Mouse (Mus musculus) gastrocnemius, postnatal 36 days (tissue): ENCODE data around the gene Nyap2. TPM values are rescaled to one million over a fixed set of nuclear protein-coding genes. Genes with fewer than 3 reads are reported as not detected.

Source experiments
- DNase-seq, 2 experiments: peaks; one replicate each; pipeline ENCODE4 v3.0.0; 2022
- intact Hi-C: fragments of 180-260 bp; cut with DNase I; formaldehyde crosslinking; loops from one replicate; pipeline ENCODE4 v1.15.1; 2025
- long read RNA-seq, 2 experiments: library from polyadenylated mRNA; stranded (forward); transcript quantifications; one replicate each; pipeline ENCODE4 v2.0.0; 2021
- total RNA-seq, 2 experiments: library from RNA; stranded (reverse); gene quantifications; 2 replicates each; pipeline ENCODE4 v1.2.3; 2021

Gene Nyap2
- total RNA-seq = not detected
- long read RNA-seq, experiment 1 = 0 reads
- long read RNA-seq, experiment 2 = 0 reads

DNA sequence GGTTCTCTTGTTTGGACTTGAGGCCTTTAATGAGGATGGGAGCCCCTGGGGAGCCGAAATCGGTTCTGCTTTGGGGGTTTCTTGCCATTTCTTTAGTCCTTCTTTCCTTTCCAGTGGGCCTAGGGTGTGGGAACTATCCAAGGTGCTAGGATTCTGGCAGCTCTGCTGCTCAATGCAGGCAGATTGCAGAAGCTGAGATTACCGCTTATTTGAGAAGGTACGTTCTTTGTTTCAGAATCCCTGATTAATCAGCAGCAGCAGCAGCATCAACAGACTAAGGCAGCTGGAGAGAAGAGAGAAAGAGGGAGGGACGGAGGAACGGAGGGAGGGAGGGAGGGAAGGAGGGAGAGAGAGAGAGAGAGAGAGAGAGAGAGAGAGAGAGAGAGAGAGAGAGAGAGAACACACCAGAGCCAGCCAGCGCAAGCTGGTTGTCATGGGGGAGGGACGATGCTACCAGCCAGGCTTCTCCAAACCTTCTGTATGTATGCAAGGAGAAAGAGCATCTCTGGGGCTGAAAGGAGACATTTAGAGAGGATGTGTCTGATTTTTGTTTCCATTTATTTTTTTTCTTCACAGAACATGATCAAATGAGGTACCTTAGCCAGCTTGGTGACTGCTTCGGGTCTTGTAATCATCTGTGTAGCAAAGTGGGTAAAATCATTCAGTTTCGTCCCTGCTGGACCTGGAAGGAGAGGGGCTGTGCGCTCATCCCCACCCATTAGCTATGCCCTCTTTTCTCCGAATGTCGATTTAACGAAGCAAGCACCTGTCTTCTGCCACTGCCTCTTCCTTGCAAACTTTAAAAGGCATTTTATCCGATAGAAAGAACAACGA lies at the start of gene Nyap2:
Gene Nyap2 (plus strand): TSS at position 120 of the 834 bp plus-strand sequence.
- intact Hi-C loops = no loop called here
- no peak for DNase-seq

DNA sequence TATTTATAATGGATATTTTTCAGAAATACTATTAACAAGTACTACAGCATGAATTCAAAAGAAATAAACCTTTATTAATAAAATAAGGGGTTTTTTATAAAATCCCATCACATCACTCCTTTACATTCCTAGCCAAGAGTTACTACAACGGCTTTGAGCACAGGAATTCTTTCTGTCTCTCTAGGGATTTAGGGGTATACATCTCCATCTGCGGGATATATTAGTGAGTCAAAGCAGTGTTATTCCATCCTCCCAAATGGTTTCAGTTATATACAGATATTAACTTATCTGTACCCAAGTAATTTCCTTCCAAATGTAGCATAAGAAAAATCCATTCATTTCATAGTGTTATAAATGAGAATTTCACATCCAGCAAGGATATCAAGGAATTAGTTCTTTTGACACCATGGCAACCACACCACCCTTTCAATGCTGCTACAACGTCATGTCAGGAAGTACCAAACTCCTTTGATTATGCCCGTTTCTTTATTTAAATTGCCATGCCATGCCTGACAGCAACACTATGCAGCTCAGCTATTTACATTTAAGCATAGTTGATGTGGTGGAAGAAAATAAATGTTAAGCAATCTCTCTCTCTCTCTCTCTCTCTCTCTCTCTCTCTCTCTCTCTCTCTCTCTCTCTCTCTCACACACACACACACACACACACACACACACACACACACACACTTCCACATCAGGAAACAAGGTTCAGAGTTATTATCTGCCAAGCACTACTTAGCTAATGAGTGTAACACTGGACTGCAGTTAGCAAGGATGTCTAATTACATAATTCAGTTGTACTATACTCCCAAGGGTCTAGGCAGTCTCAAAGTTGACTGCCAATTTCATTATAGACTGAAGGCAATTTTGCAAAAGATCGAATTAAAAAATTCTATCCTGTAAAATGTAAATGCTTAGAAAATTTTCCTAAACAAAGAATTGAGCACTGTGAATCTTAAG lies 33.6 kb upstream of the Nyap2 start:
- intact Hi-C loops = no loop called here
- DNase-seq = no peak

GRCm38 (mm10) chr1:81058340-81058739 lies 18.4 kb upstream of the Nyap2 start:
- no peak for DNase-seq
- intact Hi-C loops = no loop called here

DNA sequence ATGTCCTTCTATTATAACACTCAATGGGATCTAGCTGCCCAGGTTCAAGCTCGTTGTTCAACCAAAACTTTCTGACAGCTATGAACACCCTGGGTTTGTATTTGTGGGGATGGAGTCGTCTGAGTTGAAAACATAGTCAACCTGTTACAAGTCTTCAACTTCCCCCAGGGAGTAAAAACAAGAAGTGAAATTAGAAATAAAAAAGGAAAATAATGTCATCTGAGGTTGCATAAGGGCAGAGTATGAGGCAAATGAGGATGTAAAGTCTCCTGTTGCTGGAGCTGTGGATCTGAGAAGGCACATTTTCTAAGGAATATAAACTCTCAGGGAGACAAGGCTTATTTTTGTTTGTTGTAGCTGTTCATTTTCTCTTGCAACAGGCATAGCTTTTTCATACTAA lies 17.9 kb upstream of the Nyap2 start:
- DNase-seq = no peak
- intact Hi-C loops = no loop called here

- intact Hi-C loops = no loop called here
- DNase-seq = no peak
Measured at GRCm38 (mm10) chr1:81062811-81063210, 13.9 kb upstream of the Nyap2 start.

DNA sequence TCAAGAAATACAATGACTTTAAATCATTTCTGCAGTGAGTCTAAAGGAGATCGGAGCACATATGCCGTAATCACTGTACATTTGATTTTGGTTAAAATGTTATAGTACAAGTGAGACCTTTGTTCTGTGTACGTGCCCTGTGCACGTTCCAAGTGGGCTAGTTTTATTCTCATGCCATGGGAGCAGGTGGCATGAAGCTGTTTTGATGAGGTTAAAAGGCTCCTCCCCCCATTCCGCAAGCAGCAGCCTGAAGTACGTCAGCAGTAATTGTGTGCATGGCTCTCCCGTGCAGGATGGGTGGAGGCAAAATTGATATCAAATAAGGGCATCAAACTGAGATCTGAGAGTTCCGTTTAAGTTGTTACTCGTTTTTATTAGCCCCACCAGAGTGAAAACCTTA lies 491 bp upstream of the Nyap2 start:
- intact Hi-C loops = no loop called here
- no peak for DNase-seq

GRCm38 (mm10) chr1:81077665-81078314 lies 1.0 kb downstream of the Nyap2 start:
- DNase-seq = no peak
- intact Hi-C loops = no loop called here

- intact Hi-C loops = no loop called here
Measured at GRCm38 (mm10) chr1:81087485-81087884, 10.7 kb downstream of the Nyap2 start.

DNA sequence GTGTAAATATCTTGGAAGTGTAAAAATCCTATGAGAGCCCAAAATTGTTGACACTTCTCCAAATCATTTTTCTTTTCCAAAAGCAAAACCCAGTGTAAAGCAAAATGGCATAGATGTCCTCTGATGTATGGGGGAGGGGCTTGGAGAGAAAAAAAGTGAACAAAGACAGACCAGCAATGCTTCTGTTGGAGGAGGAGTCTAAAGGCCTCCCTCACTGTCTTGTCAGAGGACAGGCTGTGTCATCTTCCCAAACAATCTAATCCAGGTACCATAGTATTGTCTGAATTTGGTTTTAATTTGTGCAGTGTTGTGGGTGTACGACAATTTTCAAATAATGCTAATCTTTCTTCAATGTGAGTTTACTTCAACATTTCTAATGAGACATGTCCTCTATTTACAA lies 13.7 kb downstream of the Nyap2 start:
- intact Hi-C loops = no loop called here
- DNase-seq = no peak

More at GRCm38 (mm10) chr1:81087485-81087884, 10.7 kb downstream of the Nyap2 start:
- DNase-seq = no peak

GRCm38 (mm10) chr1:81090979-81091378 lies 14.2 kb downstream of the Nyap2 start:
- no peak for DNase-seq

GRCm38 (mm10) chr1:81092056-81092455 lies 15.3 kb downstream of the Nyap2 start:
- DNase-seq = no peak
- intact Hi-C loops = no loop called here

More at GRCm38 (mm10) chr1:81090979-81091378, 14.2 kb downstream of the Nyap2 start:
- intact Hi-C loops = no loop called here

DNA sequence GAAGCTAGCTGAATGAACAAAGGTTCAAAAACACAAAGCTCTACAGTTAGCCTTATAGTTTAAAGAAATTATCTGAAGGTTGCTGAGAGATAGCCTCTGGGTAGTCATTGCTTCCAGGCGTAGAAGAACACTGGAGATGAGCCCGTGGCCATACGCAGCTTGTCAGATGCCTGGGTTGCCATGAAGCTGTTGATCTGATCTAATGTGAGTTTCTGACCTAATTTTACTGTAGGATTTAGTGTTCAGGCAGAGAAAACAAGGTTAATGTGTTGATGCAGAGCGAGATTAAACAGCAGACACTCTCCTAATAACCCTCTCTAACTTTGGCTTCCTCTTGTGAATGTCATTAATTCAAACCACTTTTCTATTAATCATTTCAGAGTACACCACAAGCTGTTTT lies 16.1 kb downstream of the Nyap2 start:
- DNase-seq = no peak
- intact Hi-C loops = no loop called here

GRCm38 (mm10) chr1:81098950-81099349 lies 22.2 kb downstream of the Nyap2 start:
- intact Hi-C loops = no loop called here
- no peak for DNase-seq

DNA sequence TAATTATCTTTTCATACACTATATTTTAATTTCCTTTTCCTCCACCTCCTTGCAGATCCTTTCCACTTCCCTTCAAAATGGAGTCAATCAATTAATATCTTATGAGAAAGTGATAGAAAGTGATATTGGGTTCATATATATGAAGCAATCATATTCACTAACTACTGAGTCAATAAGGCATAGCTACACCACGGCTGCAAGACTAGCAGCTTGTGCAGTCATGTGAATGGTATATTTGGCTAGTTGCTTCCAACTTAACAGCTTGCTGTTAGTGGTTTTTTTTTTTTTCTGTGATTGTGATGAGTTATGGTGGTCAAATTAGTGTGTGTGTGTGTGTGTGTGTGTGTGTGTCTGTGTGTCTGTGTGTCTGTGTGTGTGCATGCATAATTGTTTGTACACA lies 25.0 kb downstream of the Nyap2 start:
- intact Hi-C loops = no loop called here
- DNase-seq = no peak

DNA sequence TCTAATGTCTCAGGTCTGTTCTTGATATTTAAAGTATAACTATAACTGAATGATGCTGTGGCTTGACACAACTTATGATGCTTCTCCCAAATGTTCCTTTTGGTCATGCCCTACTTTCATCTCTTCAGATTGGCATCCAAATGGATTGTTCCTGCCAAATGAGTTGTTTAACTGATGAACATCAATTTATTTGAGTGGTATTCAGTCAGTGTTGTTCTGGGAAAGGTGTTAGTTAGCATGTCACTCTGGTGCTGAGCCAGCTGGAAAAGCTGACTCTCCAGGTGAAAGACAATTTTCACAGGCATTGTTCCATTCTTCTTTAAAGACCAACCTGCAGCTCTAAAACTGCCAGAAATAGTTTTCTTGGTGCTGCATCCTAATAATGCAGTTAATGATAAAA lies 43.0 kb downstream of the Nyap2 start:
- no peak for DNase-seq
- intact Hi-C loops = no loop called here

DNA sequence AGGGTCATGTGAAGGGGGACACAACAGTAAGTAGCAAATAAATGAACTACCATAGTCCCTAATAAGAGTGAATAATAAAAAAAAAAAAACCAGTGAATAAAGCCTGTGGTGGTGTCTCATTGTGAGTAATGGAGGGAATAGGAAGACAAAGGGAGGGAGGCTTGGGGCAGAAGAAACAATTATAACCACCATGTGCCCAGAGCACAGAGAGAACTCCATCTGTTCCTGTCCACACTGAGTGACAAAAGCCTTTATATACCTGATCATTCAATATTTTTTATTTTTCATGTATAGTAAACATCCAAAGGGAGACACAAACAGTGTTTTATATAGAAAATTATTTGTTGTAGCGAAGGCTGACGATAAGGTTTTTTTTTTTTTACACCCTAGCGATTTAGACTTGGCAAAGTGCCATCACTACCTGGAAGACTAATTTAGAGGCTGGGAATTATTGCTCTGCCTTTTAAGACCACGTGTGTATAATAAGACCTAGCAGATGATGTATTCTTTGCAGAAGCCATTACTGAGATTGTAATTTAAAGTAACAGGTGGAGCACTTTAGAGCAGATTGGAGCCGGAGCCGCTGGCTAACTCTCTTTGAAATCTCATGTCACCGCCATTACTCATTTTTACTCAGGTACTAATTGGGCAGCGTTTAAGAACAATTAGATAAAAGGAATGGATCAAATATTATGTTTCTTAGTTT lies 55.4 kb downstream of the Nyap2 start:
- intact Hi-C loops = no loop called here
- no peak for DNase-seq

- intact Hi-C loops = no loop called here
- DNase-seq = no peak
Measured at GRCm38 (mm10) chr1:81143855-81144254, 67.1 kb downstream of the Nyap2 start.

GRCm38 (mm10) chr1:81145576-81145975 lies 68.8 kb downstream of the Nyap2 start:
- intact Hi-C loops = no loop called here
- no peak for DNase-seq

GRCm38 (mm10) chr1:81169245-81169644 lies 92.5 kb downstream of the Nyap2 start:
- DNase-seq = no peak
- intact Hi-C loops = no loop called here

DNA sequence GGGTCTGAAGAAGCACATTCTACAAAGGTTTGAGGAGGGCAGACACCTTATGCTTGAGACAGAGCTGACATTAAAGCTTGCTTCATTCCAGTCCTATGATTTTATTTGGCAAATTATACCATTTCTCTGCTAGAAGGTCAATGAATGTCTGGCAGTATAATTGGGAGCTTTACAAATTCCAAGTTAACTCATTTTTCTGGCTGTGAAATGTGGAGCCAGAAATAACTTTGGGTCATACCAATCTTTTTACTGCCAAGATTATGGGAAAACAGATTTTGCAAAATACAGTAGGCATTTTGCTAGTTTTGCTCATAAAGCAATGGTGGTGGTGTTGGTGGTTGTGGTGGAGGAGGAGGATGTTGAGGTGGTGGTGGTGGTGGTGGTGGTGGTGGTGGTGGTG lies 96.0 kb downstream of the Nyap2 start:
- DNase-seq = no peak
- intact Hi-C loops = no loop called here
